In genomic region chr8:90871375-90872080, GRCm38 (mm10) we compare ENCODE assay signal across 12 mouse cellular contexts. TPM values are rescaled to one million over a fixed set of nuclear protein-coding genes. Genes with fewer than 3 reads are reported as not detected.
DNase-seq lines count a peak whose midpoint lies in the region; ATAC-seq and TF ChIP-seq lines count a peak whose summit lies in the region.
"Had no signal": no experiment of that assay in that cellular context is flagged by ENCODE, and none has a peak within 500 bp of the region (broad histone marks: within the 10 kb centered on the region; RNA-seq: fewer than 3 reads in every experiment).

No protein-coding gene starts in this region.

- DNase-seq in kidney, adult 2 months: peak; percentile 65
- DNase-seq in kidney, postnatal 4 days: no peak
- DNase-seq in adrenal gland, adult 2 months: peak; percentile 75
- peak; percentile 39 to 48 for DNase-seq in heart, postnatal 14 days
- no peak for DNase-seq in retina, embryonic 14.5 days (ENCODE audit: low spot score)
- no peak for DNase-seq in thymus, postnatal 25 days
- no peak for DNase-seq in spleen, adult 18-20 months

- H3K4me1 ChIP-seq in kidney, adult 2 months (ENCODE audit: control insufficient read depth, insufficient read depth, low read length): peaks cover 13% of the 10 kb centered on the region

- TF ChIP-seq POLR2A in kidney, adult 2 months (IDR thresholded peaks at IDR 0.05; ENCODE audit: low read depth, low read length): no peak

- intact Hi-C loops in heart, postnatal 14 days (cut with DNase I): no loop called here

- no peak overlapping the region for H3K4me3 ChIP-seq in kidney, adult 2 months (ENCODE audit: insufficient read depth, low read depth, low read length)
- H3K4me3 ChIP-seq: myocyte had no signal

- no peaks in the 10 kb centered on the region for H3K27me3 ChIP-seq in kidney, adult 2 months (replicated peaks; ENCODE audit: control insufficient read depth, insufficient read depth, low read length)

- peak; percentile 75 for ATAC-seq in megakaryocyte-erythroid progenitor cell, adult 5-6 weeks (replicated peaks; ENCODE audit: low FRiP score, low TSS enrichment, poor library complexity, severe bottlenecking)

- no peaks in the 10 kb centered on the region for H3K36me3 ChIP-seq in kidney, adult 2 months (ENCODE audit: control insufficient read depth, insufficient read depth, low read length)
- H3K36me3 ChIP-seq: G1E had no signal

- TF ChIP-seq CTCF in kidney, adult 2 months (conservative IDR thresholded peaks at IDR 0.05; ENCODE audit: insufficient read depth, insufficient read length, low read depth, low read length): no peak

- 55% methylated on average over 6 of the region's 6 CpGs for WGBS in kidney, adult 2 months

- H3K27ac ChIP-seq in kidney, adult 2 months (ENCODE audit: insufficient read depth, low read depth, low read length): no peak overlapping the region

RNA-seq across cellular contexts. Expression of gene Chd9, which starts 43.4 kb away (rescaled TPM):
- polyA plus RNA-seq in kidney, adult 2 months (2012; rRNA removed): 224 and 271 TPM in 2 replicates
- 10 to 100 TPM; 76.4 to 95.5 TPM for total RNA-seq in adrenal gland, adult 2 months (2021)
- 83.1 and 102 TPM in 2 replicates for polyA plus RNA-seq in adrenal gland, adult 2 months (2012; rRNA removed)
- total RNA-seq in heart, postnatal 14 days (2021): 10 to 100 TPM; 60.2 to 66.2 TPM
- 43.1 and 47.2 TPM in 2 replicates for total RNA-seq in megakaryocyte-erythroid progenitor cell, adult 5-6 weeks (2014; fragmentation: Nextera tagmentation)
- total RNA-seq in megakaryocyte-erythroid progenitor cell, adult 5-6 weeks (2017): 57.7 and 59.8 TPM in 2 replicates

RNA-seq across cellular contexts. Expression of gene Gm19935, which starts 54.3 kb away (rescaled TPM):
- 0.16 and 0.24 TPM in 2 replicates for polyA plus RNA-seq in kidney, adult 2 months (2012; rRNA removed)
- not detected for total RNA-seq in adrenal gland, adult 2 months (2021)
- not detected in 2 replicates for polyA plus RNA-seq in adrenal gland, adult 2 months (2012; rRNA removed)
- under 1 TPM in 1 of 2 experiments, not detected in 1; 0.76 TPM for total RNA-seq in heart, postnatal 14 days (2021)
- total RNA-seq in megakaryocyte-erythroid progenitor cell, adult 5-6 weeks (2014; fragmentation: Nextera tagmentation): not detected in 2 replicates
- total RNA-seq in megakaryocyte-erythroid progenitor cell, adult 5-6 weeks (2017): not detected in 2 replicates
- total RNA-seq: common myeloid progenitor, adult 5-6 weeks; G1E had no signal
- polyA plus RNA-seq: G1E; heart, embryonic 14.5 days; myocyte had no signal

Comparison
In these comparisons a context has a peak if more than half of its experiments do, and no peak if none do; other contexts are left out.
1. DNase-seq: peak in kidney, adult 2 months (single experiment), adrenal gland, adult 2 months (single experiment) and heart, postnatal 14 days (2 of 2); none in kidney, postnatal 4 days (0 of 2), retina, embryonic 14.5 days (single experiment), thymus, postnatal 25 days (single experiment) and spleen, adult 18-20 months (0 of 2).